Mouse (Mus musculus): Measurements from ENCODE around the gene B3gnt5. TPM values are rescaled to one million over a fixed set of nuclear protein-coding genes. Genes with fewer than 3 reads are reported as not detected.

The B3gnt5 gene
- polyA plus RNA-seq, 1 experiment from 2014 or later: not detected

DNA sequence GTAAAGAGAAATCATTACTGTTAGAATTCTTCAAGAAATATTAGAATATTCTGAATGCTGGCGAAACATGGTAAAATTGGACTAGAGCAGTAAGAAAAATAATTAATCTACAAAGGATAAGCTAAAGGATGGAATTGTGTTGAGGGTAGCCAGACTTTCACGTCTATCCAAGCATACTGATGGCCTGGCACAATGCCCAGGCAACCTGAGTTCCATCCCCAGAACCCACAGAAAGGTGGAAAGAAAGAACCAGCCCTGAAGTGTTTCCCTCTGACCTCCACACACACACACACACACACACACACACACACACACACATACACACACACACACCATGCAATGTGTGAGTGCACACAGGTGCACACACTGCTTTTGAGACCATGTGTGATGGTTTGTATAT, 58.8 kb downstream of the B3gnt5 start:
- TF ChIP-seq CTCF (IDR thresholded peaks at IDR 0.05): no peak
- in situ Hi-C loops (cut with MboI; ENCODE audit: low pct_unique_long_range_greater_than_20kb): no loop called here
- peaks cover 16% of the 10 kb centered on the region for H3K27me3 ChIP-seq
- ChIA-PET POLR2A (no interaction called here), CTCF (no interaction called here)
- ATAC-seq (no peak), DNase-seq (ENCODE audit: low read depth, low spot score) (no peak)

Other genes with a start within 250 kb of the B3gnt5 start
- not detected for gene Olfr167, start 237.9 kb upstream of the B3gnt5 start, polyA plus RNA-seq (2021)
- not detected for gene Olfr168, start 224.7 kb upstream of the B3gnt5 start, polyA plus RNA-seq (2021)
- not detected for gene Olfr169, start 188.4 kb upstream of the B3gnt5 start, polyA plus RNA-seq (2021)
- gene Olfr170, start 148.3 kb upstream of the B3gnt5 start, polyA plus RNA-seq (2021): not detected
- gene Olfr171, start 130.3 kb upstream of the B3gnt5 start, polyA plus RNA-seq (2021): not detected
- gene Lamp3, start 53.8 kb upstream of the B3gnt5 start, polyA plus RNA-seq (2021): 0.12 TPM
- gene Klhl6, start 222.8 kb downstream of the B3gnt5 start, polyA plus RNA-seq (2021): 0.10 TPM

All from Patski (cell line).